Mouse (Mus musculus) thymus, postnatal 25 days (tissue): ENCODE results near the gene Mrm1.

Experiments used
- DNase-seq: peaks from one replicate; pipeline ENCODE4 v3.0.0; 2022

Mrm1 gene

DNA sequence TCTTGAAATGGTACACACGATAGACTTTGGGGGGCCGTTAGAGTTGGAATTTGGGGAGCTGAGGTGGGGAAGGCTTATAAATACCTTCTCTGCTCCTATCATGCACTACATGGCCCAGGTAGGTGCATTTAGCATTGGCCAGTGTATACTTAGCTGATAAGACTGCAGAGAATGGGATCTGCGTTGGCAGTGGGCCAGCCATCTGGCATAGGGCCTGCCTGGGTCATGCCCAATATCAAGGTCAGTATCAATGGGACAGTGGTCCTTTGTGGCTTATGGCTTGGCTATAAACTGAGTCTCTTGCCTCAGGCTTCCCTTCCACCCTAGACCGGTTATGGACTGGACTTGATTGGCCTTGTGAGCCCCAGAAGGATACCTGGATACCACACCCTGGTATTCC is 14.9 kb downstream of the Mrm1 start:
- no peak for DNase-seq

DNA sequence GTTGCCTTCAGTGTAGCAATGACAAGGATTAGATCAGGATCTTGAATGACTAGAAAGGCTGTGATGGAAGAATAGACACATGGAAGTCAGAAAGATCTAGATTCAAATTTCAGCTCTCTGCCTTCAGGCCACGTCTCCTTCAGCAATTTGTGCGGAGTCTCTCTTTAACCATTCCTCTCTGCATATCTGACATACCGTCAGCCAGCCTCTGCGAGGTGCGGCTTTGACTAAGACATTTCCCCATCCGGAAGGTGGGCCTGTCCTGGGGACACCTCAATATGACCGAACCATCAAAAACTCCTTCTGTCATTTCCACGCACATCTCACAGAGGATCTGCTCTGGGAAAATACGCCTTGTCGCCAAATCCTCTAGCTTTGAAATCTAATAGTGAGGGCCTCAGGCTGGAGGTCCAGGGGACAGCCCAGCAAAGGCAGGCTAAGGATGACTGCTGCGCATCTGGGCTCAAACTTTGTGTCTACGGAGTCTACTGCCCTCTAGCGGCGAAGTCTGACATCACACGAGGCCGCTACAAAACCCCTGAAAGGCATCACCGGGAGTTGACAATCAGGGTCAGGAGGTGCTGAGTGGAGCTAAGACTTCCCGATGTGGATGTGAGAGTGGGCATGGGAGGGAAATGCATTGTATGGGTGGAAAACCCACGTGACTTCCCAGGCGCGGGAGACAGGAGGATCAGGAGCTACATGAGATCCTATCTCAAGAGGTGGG is 21.5 kb downstream of the Mrm1 start:
- peak; percentile 66 for DNase-seq

DNA sequence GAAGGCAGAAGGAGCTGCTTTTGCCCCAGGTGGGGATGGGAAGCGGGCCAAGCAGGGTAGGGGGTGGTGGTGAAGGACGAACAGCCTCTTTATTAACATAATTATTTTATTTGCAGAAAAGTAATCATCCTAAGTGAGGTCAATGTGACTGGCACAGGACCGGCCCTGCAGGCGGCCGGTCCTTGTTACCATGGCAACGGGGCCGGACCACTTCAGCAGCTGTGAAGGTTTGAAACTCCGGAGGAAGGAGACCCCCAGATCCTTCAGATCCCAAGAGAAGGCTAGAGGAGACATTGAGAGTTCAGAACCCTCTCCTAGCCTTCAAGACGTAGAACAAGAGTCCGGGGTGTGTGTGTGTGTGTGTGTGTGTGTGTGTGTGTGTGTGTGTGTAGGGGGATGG is 22.3 kb downstream of the Mrm1 start:
- DNase-seq, result no peak

DNA sequence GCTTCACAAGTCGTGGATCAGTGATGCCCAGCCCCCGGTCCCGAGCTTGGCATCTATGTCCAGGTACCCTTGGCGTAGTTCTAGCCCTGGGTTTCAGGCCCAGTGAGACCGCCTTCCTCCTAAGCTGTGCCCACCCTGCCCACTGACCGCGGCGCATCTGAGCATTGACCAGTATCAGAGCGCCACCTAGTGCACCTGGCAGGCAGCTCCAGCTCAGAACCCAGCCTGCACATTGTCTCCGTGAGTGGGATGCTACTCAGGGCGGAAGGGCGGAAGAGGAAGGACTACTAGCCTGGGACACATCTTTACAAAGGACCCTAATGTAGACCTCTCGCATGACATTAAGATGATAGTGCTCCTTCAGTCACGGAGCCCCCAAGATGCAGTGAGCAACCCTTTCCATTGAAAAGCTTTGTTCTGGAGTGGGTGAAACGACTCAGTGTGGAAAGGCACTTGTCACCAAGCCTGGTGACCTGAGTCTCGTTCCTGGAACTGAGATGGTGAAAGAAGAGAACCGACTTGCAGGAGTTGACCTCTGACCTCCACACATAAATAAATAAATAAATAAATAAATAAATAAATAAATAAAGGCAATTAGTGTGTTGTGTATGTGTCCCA is 24.7 kb downstream of the Mrm1 start:
- peak; percentile 33 for DNase-seq

DNA sequence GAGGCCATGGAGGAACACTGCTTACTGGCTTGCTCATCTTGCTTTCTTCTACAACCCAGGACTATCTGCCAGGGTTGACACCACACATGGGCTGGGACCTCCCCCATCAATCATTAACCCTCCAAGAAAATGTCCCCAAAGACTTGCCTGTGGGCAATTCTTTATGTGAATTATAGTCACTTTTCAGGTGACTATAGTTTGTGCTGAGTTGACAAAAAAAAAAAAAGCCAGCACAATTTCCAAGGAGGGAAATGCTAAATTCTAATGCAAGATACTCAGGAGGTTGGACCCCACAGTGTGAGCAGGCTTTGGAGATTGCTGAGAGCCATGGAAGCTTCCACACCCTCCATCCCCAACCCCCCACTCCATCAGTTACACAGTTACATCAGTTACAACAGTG is 25.8 kb downstream of the Mrm1 start:
- no peak for DNase-seq

DNA sequence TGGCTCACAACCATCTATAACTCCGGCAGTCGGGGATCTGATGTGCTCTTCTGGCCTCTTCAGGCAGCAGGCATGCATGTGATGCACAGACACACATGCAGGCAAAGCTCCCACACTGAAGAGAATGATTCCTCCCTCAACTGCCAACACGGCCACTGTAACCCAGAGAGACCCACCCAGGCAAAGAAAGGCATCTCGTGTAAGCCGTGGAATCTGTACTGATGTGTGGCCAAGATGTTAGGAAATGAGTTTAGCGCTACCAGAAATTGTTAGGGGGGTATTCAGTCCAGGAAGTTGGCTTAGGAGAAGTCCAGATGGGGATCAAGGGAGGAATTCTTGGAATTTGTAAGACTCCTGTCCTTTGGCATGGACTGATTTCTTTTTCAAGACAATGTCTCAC is 28.9 kb downstream of the Mrm1 start:
- DNase-seq, result no peak

DNA sequence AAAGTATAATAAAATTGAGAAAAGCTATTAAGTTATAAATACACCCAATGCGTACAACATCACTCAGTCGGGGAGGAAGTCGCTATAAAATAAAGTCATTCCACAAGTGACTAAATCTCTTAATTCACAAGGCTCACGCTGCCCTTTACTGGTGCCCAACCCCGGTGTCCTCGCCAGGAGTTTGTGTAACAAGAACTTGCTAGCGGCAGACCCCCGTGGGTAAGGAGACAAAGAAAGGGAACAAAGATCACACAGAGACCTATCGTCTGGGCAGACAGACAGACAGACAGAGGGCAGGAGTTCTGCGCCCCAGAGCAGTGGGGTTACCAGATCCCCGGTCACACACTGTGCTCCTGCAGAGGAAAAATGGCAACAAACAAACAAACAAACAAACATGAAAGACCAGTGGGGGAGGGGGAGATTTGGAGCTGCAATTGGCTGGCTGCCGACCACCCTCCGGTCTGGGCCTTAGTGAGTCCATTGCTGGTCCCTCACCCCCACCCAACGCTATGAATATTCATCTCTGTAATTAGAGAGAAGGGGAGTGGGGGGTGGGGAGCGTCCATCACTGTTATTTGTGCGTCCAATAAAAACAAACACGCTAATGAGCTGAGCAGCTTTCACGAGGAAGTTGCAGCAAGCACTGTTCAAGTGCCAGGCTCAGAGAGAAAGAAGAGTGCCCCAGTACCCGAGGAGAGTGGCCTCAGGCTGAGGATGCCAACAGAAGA is 39.0 kb downstream of the Mrm1 start:
- DNase-seq, result no peak

DNA sequence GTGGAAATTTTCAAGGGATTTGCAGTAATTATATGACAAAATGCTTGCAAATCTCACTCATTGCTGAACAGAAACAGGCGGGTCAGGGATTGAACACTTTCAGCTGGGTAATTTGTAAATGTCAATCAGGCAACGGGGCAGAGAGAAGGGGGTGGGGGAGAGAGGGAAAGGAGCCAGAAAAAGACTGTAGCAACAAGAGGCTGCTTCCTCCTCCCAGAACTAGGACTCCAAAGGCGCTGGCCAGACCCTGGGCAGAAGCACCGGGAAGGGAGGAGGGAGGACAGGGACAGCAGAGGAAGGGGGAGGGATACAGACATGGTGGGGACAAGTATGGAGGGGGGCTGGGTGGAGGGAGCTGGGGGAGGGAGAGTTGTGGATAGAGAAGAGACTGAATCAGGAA is 43.8 kb downstream of the Mrm1 start:
- DNase-seq, result no peak

DNA sequence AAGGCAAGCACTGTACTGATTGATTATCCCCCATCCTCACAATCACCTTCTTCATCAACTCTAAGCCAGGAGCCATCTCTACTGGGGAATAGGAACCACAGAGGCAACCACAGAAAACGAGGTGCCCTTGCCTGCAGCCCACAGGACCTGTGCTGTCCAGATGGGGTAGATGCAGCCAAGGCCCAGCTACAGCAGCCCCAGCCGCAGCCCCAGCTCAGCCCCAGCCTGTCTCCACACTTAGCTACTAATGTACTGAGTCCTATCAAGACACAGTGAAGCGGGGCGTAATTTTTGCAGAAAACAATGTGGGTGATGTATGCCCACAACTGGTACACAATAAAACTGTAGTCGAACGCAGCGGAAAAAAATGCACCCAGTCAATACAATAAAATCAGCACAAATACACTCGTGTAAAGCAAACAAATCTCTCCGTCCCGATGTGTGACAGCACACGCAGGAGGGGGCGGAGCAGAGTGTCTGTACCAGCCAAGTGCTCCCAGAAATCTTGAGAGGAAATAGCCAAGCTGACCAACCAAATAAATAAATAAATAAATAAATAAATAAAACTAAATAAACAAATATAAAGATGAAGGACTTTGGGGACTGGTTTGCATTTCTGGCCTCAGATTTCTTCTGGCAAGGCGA is 44.3 kb downstream of the Mrm1 start:
- no peak for DNase-seq

DNA sequence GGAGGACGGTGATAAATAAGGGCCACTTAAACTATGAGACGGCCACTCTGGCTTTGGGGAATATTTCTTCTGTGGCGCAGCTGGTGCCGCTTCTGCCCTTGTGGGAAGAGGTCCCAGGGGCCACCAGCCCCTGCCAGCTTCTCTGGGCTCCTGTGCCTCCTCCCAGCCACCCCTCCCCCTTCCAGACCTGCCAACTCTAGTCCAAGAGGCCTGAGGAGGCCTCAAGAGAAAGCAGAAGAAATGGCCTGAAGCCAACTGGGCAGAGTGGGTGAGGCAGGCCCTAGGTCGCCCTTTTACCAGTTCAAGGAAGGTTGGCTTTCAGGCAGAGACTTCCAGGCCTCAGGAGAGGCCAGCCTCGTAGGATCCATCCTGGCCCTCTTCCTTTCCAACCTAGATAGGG is 51.4 kb downstream of the Mrm1 start:
- DNase-seq, result no peak

DNA sequence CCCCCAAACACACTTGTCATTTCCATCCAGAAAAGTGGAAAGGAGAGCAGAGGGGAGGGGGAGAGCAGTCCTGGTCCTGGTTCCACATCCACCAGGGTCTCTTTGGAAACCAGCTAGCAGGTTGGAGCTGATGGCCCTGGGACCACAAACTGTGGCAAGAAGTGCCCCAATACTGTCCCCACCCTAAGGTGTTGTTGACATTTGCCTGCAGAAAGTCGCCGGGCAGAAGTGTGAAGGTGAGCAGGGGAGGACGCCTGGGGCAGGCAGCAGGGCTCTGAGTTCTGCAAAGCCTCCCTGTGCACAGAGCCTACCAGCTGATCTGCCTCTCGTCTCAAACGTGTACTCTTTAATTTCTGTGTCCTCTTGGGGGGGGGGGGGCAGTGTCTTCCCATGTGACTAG is 54.2 kb downstream of the Mrm1 start:
- DNase-seq, result no peak

DNA sequence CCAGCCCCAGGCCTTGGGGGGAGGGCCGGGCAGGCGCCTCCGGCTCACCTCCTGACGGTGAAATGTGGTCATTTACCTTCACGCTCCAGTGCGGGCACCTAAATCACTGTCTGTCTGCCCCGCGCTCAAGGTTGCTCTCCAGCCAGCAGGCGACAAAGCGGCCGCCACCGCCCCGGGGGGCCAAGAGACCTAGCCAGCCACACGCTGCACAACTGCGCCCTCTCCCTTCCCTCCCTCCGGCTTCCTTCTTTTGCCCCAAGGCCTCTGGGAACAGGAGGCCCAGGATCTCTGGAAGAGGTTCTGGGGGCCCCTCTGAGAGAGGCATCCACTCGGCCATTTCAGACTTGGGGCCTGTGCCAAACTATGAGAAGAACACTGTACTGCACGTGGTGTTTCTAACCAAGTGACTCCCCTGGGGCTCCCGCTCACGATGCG is 54.8 kb downstream of the Mrm1 start:
- no peak for DNase-seq

DNA sequence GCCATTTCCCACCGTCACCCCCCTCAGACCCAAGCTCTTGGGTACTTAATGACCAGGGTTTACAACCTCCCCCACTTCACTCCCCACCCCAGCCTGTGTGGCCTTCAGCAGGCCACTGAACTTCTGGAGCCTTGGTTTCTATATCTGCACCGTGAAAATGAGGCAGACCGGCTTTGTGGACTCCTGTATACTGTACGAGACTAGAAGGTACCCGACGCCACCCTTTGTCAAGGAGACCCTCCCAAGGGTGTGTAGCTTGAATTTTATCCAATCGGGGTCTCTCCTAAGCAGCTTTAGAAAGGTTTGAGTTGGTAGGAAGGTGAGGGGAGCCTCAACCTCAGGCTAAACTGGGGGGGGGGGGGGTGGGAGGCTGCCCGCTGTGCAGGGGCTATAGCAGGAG is 55.2 kb downstream of the Mrm1 start:
- no peak for DNase-seq
